Mouse (Mus musculus): ENCODE data around the gene Slc17a9.
A peak's percentile ranks its signal among the peaks of the same experiment; 100 is the strongest.

Gene Slc17a9

DNA sequence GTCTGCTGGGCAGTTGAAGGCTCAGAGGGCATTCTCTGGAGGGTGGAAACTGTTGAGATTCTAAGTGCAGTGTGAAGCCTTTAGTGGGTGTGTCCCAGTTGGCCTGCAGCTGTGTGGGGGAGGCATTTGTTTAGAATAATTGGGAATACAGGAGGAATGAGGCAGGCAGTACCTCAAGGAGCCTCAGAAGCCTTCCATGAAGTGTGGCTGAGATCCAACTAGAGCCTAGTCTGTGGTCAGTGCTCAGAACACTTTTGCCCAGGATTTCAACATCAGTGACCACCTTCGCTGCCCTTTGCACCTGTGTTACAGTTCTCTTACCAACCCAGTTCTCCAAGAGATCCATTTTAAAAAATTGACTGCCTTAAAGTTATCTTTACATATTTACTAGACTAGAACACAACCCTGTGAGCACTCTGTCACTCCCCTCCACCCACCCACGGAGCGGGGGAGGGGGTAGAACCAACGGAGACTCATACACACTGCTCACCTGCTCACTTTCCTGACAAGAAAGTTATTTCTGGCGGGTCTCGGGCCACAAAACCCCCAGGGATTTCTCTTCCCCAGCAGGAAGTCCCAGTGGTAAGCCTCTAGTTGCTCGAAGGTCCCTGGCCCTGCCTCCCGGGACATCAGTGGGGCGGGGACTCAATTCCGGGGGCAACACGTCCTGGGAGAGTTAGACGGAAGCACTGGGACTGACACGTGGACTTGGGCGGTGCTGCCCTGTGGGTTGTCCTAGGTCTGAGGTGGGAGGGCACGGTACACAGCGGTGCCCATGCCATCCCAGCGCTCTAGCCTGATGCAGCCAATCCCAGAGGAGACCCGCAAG, at the start of gene Slc17a9:
TSS of gene Slc17a9 (plus strand) at position 679 of the 829 bp plus-strand sequence.
- peak in 1 of 2 experiments; percentile 17 for DNase-seq

DNA sequence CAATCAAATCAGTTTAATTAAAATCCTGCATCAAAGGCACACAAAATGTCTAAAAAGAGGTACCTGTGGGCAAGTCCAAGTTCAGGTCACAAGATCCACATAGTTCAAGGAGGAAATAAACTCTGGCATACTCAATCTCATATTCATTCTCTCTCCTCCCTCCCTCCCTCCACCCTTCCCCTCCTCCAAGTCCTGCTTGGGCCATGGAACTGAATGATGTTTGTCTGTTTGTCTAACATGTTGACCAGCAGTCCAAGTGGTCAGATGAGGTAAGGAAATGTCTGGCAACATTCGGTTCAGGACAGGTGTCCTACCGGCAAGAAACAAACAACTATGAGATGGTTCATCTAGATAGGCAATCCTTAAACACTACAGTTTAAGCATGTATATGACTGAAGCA, 48.4 kb upstream of the Slc17a9 start:
- DNase-seq: no peak

DNA sequence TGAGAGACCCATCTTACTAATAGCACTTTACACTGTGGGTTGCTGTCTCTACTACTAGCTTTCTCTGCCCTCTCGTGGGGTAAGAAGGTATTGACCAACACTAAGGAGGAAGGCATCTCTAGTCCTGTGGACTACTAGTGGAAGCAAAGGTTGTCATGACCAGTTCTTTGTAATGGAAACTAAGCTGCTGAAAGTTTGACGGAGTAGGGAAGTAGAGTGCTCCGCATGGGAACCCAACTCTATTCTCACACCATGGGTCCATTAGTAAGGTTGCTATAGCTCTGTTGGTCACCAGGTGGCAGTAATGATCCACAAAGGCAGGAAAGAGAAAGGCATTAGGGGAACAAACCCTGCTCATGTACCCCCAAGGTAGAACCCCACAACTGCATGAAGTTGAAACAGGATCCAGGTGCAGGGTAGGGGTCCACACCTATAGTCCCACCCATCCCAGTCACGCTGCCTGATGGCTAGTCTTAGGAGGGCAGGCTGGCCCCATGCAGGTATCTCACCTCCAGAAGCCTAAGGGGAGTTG, 46.4 kb upstream of the Slc17a9 start:
- peak; percentile 65 to 75 for DNase-seq

DNA sequence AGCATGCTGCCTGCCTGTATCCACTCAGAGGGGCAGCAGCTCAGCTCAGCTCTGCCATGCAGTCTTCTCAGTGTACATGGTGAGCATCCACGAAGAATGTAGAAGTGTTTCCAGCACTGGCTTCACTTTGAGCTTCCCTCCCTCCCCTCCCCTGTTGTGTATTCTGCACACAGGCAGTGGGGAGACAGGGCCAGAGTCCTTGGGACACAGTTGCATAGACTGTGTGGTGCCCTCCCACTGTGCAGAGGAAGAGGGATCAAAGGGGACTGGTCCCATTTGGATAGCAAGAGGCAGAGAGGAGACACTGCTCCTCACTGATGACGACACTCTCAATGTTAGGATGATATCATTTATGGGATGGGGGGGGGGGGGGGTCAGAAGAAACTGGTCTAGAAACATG, 43.8 kb upstream of the Slc17a9 start:
- DNase-seq: no peak

DNA sequence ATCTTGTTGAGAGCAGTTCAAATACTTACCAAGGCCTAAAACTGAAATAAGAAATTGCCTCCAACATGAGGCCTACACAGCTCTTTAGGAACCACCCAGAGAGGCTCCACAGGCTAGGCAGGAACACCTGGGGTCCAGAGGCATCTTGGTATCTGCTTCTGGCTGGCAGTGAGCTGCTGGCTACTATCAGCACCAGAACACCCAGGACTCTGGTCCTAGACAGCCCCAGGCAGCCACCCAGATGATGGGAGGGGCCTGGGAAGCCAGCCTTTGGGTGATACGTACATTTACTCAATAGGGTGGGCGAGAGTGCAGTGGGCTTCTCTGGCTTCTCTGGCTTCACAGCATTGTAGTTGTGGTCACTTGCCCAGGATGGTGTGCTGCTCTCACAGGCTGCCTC, 41.5 kb upstream of the Slc17a9 start:
- DNase-seq: no peak

DNA sequence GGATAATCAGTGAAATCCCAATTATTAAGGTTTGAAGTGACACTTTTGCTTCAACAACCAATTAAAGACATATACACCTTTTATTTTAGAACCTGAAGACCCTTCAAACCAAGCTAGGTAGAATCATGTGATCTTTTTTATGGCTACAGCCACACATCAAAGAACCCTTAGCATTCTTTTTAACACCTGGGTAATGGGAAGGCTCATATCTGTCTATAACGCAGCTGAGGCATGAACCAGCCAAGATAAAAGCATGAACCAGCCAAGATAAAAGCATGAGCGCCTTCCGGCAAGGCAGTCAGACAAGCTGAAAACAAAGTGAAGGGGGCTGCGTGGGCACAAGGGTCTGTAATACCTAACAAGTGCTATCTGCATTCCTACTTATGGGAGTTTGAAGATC, 41.0 kb upstream of the Slc17a9 start:
- no peak for DNase-seq

DNA sequence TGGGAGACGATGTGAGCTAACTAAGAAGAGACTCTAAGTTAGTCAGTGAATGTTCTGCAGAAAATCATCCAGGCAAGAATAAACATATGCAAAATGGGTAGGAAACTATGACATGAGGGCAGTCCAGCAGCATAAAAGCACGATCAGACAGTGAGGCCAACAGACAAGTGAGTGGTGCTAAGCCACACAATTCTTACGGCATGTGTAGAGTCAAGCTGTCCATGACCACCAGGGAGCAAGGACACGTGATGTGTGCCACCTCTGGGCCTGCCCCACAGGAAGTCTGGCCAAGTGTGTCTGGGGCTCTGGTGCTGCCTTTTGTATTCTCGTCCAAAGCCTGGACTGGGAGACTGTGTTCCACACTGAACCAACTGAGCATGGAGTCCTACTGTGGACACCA, 35.2 kb upstream of the Slc17a9 start:
- no peak for DNase-seq

DNA sequence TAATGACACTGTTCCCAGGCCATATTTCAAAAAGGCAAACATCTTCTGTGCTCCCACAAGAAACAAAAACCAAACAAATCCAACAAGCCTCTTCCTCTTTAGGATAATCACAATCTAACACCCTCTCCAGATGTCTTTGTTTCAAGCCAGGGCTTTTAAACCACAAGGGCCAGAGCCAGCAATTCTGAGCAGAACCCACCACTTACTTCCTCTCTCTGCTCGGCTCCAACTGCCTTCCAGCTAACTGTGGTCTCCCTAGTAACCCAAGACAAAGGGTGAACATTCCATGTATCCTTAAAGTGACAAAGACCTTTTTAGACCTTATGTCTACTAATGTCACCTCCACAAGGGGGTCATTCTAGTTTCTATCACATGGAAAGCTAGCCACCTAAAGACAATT, 32.4 kb upstream of the Slc17a9 start:
- no peak for DNase-seq

DNA sequence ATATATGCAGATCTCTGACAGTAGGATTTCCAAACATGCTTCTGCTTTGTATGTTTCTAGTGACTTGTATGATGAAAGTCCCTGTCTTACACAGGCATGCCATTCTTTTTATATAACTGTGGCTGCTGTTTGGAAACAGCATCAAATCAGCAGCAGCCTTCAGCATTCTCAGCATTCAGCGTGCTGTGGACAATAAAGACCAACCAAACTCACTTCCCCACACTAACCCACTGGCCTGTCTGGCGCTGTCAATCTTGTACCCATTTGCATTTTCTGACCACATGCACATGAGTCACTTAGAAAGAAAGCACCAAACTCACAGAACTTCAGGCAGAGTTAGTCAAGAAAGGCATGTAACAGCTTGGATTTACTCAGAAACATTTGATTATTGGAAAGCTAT, 29.9 kb upstream of the Slc17a9 start:
- DNase-seq: no peak

DNA sequence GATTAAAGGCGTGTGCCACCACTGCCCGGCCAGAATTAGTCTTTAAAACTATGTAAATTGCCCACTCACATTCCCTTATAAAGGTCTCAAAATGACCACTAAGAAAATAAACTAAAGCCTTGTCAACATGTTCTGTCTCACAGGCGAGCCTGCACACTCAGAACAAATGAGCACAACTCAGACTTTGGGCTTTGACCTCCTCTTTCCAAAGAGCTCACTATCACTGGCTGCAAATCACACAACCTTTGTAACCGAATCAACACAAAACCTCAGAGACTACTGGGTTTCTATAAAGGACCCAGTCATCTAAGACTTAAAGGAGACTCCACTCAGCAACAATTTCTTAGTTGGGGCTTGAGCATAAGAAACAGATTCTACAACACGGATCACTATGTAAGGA, 24.6 kb upstream of the Slc17a9 start:
- DNase-seq: no peak

DNA sequence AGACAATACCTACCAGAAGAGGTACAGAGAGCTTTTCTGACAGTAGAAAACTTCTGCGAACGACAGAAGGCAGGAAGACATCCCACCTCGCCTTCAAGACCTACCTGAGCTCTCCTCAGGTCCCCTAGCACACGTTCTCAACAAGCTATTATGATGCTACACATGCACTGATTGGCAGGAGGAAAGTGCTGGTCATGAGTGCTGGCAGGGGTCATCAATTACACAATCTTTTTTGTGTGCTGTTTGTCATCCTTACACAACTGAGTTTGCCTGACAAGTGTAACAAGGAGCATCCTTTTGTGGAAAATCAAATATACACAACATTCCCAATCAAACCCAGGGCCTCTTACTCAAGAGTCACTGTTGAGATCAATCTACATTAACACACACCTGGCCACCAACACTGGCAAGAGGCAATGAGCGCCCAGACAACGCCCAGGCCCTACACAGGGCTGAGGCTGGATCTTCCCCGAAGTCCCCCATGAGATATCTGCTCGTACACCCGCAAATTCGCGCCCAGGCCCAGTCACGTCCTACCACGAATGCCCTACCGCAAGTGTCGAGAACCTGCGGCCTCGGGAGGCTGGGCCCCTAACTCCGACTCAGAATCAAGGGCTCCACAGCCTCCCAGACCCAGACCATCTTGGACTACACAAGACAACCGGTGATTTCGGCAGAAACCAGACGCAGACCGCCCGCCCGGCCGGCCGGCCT, 23.9 kb upstream of the Slc17a9 start:
- no peak for DNase-seq

DNA sequence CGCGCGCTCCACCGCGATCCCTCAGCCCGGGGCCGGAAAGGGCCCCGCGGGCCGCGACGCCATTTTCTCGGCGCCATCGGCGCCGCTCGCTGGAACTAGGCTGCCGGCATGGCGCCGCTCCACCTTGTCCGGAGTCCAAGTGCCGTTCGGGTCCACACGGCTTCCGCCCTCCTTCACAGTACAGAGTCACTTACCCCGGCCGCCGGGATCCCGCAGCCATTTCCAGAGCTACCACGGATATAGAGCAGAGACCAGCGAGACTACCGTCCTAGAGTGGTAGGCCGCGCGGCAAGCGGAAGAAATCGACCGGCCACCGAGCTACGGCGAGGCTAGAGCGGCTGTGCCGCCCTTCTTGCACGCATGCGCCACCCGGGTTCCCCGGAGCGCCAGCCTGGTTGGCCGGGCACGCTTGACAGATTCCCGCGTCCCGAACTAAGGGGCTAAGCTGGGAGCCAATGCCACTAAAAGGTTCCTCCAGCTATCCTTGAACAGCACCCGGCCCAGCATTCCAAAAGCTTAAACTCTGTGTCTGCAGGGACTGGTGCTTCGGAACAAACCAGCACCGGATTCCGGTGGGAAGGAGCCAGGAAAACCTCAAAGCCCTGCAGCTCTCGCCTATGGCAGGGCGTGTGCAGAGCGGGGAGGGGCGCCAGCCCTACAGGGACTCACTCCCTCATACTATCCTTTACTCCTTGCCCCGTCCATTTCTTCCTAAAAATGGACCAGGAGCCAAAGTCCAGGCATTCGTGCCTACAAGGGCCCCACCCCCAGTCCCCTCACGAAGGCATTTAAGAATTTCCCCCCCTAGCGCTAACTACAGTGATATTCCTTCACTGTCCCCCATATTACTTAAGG, 23.1 kb upstream of the Slc17a9 start:
- DNase-seq: peak; percentile 95 to 97

DNA sequence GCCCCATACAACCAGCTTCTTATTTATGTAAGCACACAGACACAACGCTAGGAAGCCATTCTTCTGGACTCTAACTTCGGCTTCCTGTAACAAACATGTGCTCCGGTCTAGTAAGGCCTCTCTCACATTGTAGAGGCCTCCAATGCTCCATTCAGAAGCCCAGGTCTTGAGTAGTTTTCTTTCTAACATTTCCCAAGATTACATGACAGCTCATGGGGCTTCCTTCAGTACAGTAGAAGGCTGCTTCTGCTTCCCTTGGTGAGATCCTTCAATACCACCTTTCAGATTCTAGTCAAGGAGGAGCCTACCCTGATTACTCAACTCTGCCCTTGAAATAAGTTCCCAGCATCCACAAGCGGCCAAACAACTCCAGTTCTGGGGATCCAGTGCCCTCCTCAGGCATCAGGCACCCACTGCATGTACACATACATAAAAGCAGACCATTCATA, 22.3 kb upstream of the Slc17a9 start:
- DNase-seq: no peak

DNA sequence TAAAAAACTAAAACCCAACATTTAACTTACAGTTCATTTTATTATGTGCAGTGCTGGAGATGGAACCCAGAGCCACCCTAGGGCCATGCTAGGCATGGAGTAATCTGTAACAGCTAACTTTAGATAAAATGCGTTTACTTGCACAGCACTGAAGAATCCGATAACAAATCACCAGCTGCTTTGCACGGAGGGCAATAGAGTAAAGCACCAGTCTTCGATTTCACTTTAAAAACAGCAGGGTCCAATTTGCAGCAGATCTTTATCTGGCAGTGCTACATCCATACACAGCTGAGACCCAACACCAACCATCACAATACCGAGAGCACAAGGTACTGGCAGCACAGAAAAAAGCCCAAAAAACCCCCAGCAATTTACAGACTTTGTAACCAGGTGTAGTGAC, 21.9 kb upstream of the Slc17a9 start:
- no peak for DNase-seq

DNA sequence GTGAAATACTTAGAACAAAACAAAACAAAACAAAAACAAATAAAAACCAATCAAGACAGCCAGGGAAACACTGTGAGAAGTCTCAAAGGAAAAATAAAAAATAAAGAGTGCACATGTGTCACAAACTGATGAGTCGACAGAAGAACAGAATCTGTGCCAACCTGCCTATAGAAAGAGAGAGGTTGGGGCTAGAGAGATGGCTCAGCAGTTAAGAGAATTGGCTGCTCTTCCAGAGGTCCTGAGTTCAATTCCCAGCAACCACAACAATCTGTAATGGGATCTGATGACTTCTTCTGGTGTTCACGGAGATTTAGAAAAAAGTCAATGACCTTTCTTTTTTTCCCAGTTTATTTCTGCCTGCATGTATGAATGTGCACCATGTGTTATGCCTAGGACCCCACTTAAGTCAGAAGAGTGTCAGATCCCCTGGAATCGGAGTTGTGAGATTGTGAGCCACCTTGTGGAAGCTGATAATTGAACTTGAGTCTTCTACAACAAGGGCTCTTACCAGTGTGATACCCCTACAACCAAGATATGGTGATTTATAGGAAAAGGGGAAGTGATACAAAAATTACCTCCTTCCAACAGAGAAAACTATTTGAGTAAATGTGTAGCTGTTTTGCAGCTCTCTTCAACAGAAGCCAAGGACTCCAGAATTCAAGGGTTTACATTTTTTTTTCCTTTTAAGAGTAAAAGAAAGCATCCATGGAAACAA, 21.3 kb upstream of the Slc17a9 start:
- DNase-seq: no peak

DNA sequence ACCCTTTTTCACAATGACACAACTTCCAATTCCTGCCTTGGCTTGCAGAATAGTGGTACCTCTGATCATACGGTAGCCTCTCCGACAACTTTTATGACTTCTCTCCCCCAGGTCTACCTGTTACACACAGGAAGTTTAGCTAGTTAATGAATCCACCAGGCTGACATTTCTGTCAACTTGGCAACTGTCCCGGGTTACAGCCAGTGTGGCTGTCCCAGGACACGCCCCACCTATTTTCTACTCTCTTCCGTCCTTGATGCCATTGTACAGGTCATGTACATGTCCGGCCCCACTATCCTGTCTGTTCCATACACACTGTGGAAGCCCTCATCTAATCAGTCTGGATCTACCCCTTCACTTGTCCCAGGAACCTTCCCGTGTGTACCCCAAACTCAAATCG, 20.5 kb upstream of the Slc17a9 start:
- DNase-seq: no peak

DNA sequence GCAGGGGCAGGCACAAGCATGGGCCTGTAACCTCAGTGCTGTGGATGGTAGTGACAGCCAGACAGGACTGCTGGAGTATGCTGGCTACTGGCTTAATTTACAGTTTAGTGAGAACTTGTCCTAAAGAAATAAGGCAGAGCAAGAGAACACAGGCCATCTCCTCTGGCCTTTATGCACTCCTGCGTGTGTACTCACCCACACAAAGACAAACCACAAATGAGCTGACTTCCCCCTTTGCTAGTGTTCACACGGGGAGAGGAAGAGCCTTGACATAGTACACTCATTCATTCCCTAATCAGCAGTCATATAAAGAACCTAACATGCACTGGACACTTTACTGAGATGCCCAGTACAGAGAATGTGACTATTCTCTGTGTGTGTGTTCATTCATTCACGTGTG, 20.0 kb upstream of the Slc17a9 start:
- DNase-seq: no peak

DNA sequence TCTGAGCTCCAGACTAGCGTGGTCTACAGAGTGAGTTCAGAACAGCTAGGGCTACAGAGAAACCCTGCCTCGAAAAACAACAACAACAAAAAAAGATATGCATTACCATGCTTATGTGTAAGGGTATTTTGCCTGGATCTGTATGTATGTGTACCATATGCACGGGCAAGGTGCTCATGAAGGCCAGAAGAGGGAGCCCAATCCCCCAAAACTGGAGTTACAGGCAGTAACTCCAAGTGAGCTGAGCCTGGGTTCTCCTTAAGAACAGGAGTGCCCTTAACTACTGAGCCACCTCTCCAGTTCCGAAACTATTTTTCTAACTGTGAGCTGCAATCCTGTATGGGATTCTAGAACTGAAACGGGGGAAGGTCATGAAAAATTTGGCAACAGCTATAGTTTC, 19.1 kb upstream of the Slc17a9 start:
- DNase-seq: no peak

DNA sequence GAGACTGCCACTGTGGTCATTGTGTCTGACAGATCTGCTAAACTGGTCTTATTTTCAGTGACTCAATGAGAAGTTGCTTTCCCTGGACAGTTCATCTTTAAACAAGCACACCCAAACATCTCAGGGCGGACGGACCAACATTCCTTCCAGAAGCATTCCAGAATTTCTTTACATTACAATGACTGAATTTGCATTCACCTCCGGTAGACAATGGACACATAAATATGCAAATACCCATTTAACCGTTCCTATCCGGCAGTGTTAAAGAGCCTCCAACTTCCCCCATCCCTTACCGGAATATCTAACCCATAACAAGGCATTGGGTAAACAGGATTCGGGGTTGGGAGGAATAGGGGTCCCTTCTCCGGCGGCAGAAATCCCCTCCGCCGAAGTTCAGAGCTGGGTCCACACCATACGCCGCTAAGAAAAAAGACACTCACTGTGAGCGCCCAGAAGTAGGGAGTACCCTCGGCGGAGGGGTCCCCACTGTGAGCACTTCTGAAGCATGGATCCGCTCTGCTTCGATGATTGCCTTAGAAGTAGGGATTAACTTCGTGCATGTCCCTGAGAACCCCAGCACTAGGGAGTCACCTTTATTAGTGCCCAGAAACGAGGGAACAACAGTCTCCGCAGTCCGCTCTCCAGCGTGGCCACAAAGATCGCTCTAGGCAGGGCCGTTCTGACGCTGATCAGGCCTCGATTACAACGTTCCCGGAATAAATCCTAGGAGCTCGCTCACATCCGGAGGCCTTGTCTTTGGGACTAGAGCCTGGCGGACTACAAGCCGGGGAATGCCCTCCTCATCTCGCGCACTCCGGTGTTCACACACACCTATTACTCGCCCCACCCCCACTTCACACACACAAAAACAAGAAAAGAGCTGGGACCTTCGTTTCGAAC, 15.8 kb upstream of the Slc17a9 start:
- DNase-seq: no peak

DNA sequence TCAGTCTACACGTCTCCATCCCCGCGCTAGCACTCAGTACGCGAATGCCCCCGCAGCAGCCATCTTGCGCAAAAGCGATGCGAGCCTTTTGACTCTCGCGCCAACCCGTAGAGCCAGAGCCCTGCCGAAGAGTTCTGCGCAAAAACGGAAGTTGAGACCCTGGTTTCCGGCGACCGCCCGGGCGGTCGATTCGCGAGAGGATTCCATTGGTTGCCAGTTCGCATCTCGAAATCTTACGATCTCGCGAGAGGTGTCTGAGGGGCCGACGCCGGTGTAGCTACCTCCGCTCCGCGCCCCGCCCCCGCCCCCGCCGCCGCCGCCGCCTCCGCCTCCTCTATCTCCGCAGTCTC, 15.2 kb upstream of the Slc17a9 start, which contains the start of the genes Dido1 and Gid8:
TSS of gene Dido1 (minus strand) at position 77 of the 350 bp plus-strand sequence.
TSS of gene Gid8 (plus strand) at position 195 of the 350 bp plus-strand sequence.
- peak; percentile 99 for DNase-seq
